14 mouse cellular contexts compared by ENCODE assay signal in genomic region chr16:52466770-52467169, GRCm38 (mm10).
"Had no signal": no experiment of that assay in that cellular context is flagged by ENCODE, and none has a peak within 500 bp of the region (broad histone marks: within the 10 kb centered on the region; RNA-seq: fewer than 3 reads in every experiment).

No protein-coding gene starts in this region.

- H3K4me3 ChIP-seq: megakaryocyte, embryonic 14.5 days; midbrain, embryonic 13.5 days; midbrain, embryonic 15.5 days; neural tube, embryonic 12.5 days; stomach, embryonic 15.5 days had no signal

- H3K9ac ChIP-seq: lung, embryonic 14.5 days; midbrain, embryonic 13.5 days; midbrain, embryonic 15.5 days; neural tube, embryonic 12.5 days; stomach, embryonic 15.5 days had no signal

- H3K4me2 ChIP-seq: lung, embryonic 14.5 days; midbrain, embryonic 11.5 days; midbrain, embryonic 13.5 days; midbrain, embryonic 15.5 days; neural tube, embryonic 12.5 days; stomach, embryonic 15.5 days had no signal

- H3K4me1 ChIP-seq: midbrain, embryonic 13.5 days; midbrain, embryonic 15.5 days; neural tube, embryonic 12.5 days; stomach, embryonic 15.5 days had no signal

- ATAC-seq: midbrain, embryonic 13.5 days; midbrain, embryonic 15.5 days had no signal

- H3K36me3 ChIP-seq: midbrain, embryonic 13.5 days; midbrain, embryonic 15.5 days; neural tube, embryonic 12.5 days; stomach, embryonic 15.5 days had no signal

- H3K27me3 ChIP-seq: megakaryocyte, embryonic 14.5 days; midbrain, embryonic 13.5 days; midbrain, embryonic 15.5 days; neural tube, embryonic 12.5 days; stomach, embryonic 15.5 days had no signal

- H3K27ac ChIP-seq: midbrain, embryonic 13.5 days; midbrain, embryonic 15.5 days; neural tube, embryonic 12.5 days; stomach, embryonic 15.5 days; stomach, postnatal 0 days had no signal

- DNase-seq: lung, adult 18-20 months; lung, embryonic 14.5 days; lung, postnatal 10 days; lung, postnatal 4 days; right cerebral cortex, postnatal 14 days; thymus, postnatal 14 days; thymus, postnatal 36 days had no signal

- H3K9me3 ChIP-seq: megakaryocyte, embryonic 14.5 days; midbrain, embryonic 13.5 days; midbrain, embryonic 15.5 days; neural tube, embryonic 12.5 days; stomach, embryonic 15.5 days had no signal
